Mouse (Mus musculus): ENCODE results near the gene Commd8.
"Not testable (repeated sequence)": the region's sequence is repeated elsewhere in the genome, so short reads cannot be mapped to it uniquely, and the experiment has no call there.

Commd8 gene

DNA sequence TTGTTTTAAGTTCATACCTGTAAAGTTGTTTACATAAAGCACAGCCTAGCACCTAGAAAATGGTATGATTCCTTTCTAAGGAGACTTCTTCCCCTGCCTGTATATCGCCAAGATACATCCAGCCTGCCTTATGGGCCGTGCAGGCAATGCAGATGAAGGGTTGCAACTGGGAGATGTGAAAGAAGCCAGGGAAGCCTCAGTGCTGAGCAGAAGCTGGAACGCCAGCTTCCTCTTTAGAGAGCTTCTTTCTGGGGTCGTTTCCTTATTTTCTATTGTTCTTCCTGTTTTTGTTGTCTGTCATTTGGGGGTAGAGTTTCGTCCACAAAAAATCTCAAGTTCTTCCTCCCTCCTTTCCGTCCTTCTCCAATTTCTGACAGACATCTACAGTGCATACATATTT, 2.1 kb upstream of the Commd8 start:
- no peak for DNase-seq (ENCODE audit: low spot score in 2 of 2)

DNA sequence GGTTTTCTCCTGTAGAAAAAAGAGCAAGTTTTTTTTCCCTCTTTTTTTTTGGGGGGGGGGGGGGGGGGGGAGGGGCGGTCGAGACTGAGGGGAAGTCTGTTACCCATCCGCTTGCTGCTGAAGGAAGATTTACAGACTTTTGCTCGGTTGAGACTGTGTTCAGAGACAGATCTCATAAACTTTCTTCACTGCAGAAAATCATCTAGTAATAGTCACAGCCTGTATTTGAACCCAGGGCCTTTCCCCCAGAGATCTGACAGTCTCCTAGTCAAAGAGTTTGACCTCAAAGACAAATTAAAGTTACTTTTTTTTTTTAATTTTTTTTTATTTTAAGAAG, 264 bp upstream of the Commd8 start:
- no peak for DNase-seq (ENCODE audit: low spot score in 2 of 2)

GRCm38 (mm10) chr5:72164386-72164785, 3.6 kb downstream of the Commd8 start:
- no peak for DNase-seq (ENCODE audit: low spot score in 2 of 2)

DNA sequence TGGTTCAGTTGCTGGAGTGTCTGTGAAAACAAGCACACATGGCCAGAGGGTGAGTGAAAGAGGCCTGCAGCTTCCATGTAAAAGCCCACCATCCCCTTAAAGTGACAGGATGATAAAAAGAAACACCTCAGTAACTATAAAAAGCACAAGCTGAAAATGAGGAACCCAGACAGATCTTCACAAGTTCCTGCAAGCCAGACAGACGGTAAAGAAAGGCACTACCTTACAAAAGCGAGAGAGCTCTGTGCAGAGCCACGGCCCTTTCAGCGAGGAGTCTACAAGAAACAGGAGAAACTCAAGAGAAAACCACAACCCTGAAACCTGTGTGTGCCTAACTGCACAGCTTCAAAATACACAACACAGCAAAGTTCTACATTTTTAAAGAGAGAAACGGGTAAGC, 5.1 kb downstream of the Commd8 start:
- DNase-seq (ENCODE audit: low spot score in 2 of 2), result no peak

DNA sequence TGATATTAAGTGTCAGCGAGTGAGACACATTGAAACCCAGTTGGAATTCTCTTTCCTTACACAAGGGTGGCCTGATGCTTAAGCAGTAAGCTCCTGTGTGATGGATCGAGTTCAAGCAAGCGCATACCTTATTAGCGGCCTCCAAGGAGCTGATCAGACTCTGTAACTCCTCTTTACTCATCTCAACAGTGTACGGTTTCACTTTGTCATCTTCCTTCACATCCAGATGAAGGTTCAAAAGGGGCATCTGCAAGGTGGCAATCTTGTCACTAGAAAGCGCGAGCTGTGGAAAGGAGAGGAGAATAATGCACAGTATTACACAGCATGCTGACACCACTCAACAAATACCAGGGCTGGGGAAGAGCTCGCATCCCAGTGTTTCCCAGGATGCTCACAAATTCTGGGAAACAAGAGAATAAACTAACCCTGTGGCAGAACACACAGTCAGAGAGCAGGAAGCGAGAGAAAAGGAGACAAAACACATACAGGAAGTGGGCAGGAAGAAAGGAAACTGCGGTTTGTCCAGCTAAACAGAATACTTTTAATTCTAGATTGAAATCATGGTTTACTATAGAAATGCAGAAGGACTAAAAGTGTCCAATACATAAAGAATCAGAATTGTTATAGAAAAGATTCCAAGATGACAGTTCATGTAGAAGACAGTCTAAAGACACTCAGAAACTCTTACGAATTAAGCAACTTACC, 7.1 kb downstream of the Commd8 start:
- no peak for DNase-seq (ENCODE audit: low spot score in 2 of 2)

GRCm38 (mm10) chr5:72159537-72159936, 8.5 kb downstream of the Commd8 start:
- DNase-seq (ENCODE audit: low spot score in 2 of 2), result no peak

- DNase-seq (ENCODE audit: low spot score in 2 of 2), result no peak
These were observed 9.3 kb downstream of the Commd8 start for GRCm38 (mm10) chr5:72158667-72159066.

DNA sequence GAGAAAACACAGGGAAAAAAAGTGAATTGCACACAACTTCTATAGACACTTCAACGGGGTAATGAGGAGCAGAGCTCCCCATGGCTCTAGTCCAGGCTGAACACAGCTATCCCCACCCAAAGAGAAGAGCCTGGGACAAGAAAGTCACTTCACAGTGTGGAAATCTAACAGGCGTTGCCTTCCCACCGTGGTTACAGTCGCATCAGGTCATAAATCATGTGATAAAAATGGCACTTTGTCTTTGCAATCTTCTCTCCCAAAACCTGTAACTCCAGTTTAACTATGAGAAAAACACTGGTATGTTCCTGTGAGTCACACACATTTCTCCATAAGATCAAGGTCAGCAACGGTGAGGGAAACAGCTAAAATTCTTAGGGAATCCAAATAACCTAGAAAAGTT, 11.4 kb downstream of the Commd8 start:
- no peak for DNase-seq (ENCODE audit: low spot score in 2 of 2)

- not testable (repeated sequence) for DNase-seq (ENCODE audit: low spot score in 2 of 2)
These were observed 12.3 kb downstream of the Commd8 start for GRCm38 (mm10) chr5:72155686-72156085.

DNA sequence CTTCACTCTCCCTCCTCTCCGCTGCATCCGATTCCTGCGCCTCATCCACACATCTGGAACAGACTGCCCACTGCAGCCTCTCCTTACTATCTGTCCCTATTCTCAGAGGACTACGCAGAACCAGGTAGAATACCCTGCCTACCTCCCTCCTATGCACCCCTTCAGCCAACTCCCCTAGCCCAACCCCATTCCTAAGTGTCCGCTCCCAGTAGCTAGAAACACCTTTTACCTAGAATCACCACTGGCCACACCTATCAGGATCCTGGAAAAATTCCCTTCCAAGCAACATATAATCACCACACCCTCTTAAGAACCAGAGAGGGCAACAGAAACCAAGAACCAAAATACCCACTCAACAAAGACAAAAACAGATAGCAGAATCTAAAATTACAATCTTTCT, 17.1 kb downstream of the Commd8 start:
- no peak for DNase-seq (ENCODE audit: low spot score in 2 of 2)

GRCm38 (mm10) chr5:72148679-72149078, 19.3 kb downstream of the Commd8 start:
- DNase-seq (ENCODE audit: low spot score in 2 of 2), result no peak

- DNase-seq (ENCODE audit: low spot score in 2 of 2), result no peak
These were observed 28.4 kb downstream of the Commd8 start for GRCm38 (mm10) chr5:72139619-72140018.

- no peak for DNase-seq (ENCODE audit: low spot score in 2 of 2)
These were observed 29.7 kb downstream of the Commd8 start for GRCm38 (mm10) chr5:72138256-72138655.

GRCm38 (mm10) chr5:72133906-72134305, 34.1 kb downstream of the Commd8 start:
- DNase-seq (ENCODE audit: low spot score in 2 of 2), result no peak

GRCm38 (mm10) chr5:72126681-72127080, 41.3 kb downstream of the Commd8 start:
- no peak for DNase-seq (ENCODE audit: low spot score in 2 of 2)

GRCm38 (mm10) chr5:72122414-72123037, 45.5 kb downstream of the Commd8 start:
- no peak for DNase-seq (ENCODE audit: low spot score in 2 of 2)
